Mouse (Mus musculus): ENCODE measurements around the gene Hecw2.
A peak's percentile ranks its signal among the peaks of the same experiment; 100 is the strongest.

The Hecw2 gene

DNA sequence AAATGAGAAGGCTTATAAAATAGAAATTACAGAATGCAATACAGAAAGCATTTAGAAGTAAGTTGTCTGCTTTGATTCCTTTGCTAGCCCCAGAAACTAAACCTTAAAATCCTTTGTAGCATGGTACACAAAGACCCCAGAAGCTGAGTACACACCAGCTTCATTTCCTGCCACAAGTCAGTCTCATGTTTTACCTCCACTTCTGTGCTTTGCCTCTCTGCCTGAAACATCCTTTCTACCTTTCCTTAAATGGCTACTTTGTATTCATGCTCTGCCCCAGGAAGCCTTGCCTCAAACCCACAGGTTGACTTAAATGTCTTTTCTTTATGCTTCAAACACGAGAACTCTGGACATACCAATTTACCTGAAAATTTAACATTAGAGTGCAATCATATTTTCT, 413.7 kb downstream of the Hecw2 start:
- no peak for DNase-seq (ENCODE audit: low read depth)

DNA sequence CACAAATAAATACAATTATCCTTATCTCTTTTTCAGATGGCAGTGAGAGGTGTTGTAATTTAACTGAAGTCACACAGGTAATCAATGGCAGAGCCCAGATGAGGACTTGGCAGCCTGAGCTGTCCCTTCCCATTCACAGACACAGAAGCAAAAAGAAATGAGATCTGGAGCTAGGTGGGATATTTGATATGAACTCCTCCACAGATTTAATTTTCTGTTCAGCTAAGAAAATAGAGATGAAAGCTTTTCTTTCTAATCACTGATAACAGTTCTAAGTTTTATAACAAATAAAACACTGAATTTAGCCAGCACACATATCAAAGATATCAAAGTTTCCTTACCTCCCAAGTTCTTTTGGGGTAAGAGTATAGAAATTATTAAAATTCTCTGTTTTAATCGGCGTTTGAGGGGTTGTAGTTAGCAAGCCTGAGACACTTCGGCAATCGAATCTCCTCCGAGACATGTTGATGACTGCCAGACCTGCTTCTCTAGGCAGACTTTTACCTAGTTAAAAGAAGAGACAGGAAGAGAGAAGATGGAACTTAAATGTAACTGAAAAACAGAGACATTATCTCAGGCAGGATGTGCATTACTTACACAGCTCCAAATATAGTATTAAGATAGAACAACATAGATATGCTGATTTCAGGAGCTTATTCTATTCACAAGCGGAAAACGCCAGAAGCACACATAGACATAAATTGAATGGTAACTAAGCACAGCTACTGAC, 418.6 kb downstream of the Hecw2 start:
- no peak for DNase-seq (ENCODE audit: low read depth)

DNA sequence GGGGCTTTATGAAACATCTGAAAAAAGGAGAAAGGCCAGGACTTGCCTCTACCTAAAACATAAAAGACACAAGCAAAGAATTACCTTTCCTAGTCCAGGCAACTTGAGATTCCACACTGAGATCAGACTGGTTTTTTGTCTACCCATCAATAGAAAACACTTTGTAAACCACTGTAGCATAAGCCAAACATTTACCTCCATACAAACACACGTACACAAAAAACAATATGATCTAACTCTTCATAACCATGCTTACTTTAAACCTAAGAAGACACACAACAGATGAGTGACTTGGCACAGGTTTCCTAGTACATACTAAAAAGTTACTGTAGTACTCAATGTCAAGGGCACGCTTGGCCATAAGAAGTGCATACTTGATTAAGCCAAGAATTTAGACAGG, 419.4 kb downstream of the Hecw2 start:
- DNase-seq (ENCODE audit: low read depth): no peak

DNA sequence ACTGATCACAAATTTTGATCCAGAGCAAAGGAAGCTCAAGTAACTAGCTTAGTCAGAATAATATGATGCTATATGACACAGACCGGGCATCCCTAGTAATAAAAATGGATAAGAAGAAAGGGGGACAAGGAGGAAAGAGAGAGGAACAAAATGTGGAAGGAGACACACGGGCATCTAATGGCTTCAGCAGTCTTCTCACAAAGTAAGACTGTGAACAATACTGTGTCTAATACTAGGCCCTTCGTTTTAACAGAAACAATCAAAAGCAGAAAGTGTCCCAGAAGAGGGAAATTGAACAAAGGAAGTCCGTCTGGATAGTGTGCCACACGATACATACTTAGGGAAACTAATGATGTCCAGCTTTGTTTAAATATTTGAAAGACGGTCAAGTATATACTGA, 419.9 kb downstream of the Hecw2 start:
- DNase-seq (ENCODE audit: low read depth): no peak

DNA sequence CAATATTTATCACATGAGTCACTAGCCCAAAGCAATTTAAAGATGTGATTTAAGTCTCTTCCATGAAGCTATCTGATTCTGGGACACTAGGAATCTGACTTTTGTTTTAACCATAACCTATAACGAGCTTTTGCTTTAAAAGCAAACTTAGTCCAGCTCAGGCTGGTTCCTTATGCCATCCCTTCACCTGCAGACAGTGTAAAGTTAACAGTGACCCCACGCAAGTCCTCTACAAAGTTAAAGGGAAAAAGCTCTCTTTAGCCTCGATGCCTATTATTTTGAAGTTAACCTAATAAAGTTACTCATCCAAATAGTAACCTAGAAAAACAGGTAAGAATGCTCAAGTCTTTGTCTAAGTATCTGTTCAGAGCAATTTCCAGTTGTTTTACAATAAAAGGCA, 420.4 kb downstream of the Hecw2 start:
- DNase-seq (ENCODE audit: low read depth): no peak

DNA sequence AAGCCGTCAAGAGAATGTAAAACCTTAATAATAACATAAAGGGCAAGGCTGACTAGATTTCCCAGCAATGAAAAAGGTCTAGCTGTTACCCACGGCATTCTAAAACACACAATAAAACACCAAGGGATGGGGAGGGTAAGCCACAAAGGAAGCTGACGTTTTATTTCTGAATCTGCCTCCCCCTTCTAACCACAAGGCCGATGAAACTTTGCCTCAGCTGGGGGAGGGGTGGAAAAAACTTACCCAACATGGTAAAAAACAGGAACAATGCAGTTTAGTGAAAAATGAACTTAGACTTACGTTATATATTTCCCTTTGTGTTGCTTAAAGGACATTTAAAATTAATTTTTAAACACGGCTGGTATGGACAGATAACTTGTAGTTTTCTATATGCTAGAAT, 421.0 kb downstream of the Hecw2 start:
- peak; percentile 87 for DNase-seq (ENCODE audit: low read depth)

DNA sequence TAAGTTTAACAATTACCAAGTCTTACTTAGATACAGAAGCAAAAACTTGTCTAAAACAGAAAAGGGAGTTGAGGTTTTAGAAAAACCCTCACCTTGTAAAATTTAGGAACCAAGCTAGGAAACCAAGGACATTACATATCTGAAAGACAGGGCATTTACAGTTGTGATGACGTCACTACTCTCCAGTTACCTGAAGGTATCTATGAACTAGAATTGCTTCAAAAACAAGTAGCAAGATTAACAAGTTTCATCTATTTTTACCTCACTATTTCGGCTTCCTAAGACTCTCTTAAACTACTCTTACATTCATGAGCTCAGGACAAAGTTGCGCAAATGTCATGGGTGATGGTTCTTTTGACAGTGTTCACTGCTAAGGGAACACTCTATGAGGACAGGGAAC, 422.0 kb downstream of the Hecw2 start:
- DNase-seq (ENCODE audit: low read depth): no peak

DNA sequence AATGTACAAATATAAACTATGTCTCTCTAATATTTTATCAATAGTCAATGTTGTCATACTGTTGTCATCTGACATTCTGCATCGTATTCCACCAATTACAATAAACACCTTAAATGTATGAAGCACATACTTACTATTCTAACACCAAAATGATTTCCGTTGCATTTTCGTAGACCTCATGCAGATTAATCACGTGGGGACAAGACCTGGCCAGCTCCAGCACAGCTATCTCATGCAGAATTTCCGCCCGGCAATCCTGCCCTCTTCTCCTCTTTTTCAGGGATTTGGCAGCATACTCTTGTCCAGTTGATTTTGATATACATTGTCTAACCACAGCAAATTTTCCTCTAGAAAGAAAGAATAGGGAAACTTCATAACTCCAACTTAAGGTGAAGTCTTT, 423.5 kb downstream of the Hecw2 start:
- no peak for DNase-seq (ENCODE audit: low read depth)

DNA sequence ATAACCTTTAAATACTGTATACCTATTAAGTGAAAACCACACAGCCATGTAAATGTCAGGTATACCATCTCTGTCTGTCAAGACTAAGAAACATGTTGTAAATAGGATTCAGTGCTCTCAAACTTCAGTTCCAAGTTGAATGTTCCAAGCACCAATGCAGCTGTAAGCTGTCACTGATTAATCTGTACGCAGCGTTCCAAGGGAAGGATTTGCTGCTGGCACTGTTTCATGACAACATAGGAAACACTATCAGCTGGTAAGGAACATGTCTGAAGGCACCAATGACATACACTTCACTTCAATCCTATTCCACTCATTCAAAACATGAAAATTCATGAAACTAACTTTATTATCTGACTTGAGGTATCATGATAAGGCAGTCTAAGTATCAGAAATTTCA, 428.9 kb downstream of the Hecw2 start:
- no peak for DNase-seq (ENCODE audit: low read depth)

DNA sequence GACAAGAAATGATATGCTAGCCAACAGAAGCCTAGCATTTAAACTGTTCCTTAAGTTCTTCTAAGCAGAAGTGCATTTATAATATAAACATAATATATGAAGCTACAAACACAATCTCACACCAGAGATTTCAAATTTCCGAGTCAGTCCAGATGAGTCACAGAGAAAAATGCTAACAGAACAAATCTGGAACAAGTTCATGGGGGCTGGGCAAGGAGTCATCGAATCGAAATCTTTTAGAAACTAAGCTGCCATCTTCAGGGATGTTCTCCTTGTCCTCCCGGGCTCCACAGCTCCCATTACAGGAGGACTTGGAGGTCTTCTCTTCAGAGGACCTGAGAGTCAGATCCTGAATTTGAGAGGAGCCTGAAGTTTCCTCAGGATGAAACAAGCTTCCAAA, 437.7 kb downstream of the Hecw2 start:
- DNase-seq (ENCODE audit: low read depth): no peak

All from c-Kit-positive CD71-negative TER-119-negative erythroid progenitor cells, embryonic 14.5 days (primary cell).